Mouse (Mus musculus) liver, embryonic 14 days (tissue): Measurements from ENCODE around the gene Ncoa7. TPM values are rescaled to one million over a fixed set of nuclear protein-coding genes. Genes with fewer than 3 reads are reported as not detected.

ENCODE experiments used
- polyA plus RNA-seq: library from polyadenylated mRNA; depleted of rRNA; stranded (reverse); fragments of >200 nt; gene quantifications from 2 replicates; pipeline ENCODE4 v1.2.3, GENCODE M21; 2012; rRNA removed

Ncoa7 gene
- polyA plus RNA-seq: 9.0 and 9.9 TPM in 2 replicates

GRCm38 (mm10) chr10:30802681-30803586 is at the start of gene Ncoa7:
Gene Ncoa7, minus strand, starts transcription at chr10:30803326.

DNA sequence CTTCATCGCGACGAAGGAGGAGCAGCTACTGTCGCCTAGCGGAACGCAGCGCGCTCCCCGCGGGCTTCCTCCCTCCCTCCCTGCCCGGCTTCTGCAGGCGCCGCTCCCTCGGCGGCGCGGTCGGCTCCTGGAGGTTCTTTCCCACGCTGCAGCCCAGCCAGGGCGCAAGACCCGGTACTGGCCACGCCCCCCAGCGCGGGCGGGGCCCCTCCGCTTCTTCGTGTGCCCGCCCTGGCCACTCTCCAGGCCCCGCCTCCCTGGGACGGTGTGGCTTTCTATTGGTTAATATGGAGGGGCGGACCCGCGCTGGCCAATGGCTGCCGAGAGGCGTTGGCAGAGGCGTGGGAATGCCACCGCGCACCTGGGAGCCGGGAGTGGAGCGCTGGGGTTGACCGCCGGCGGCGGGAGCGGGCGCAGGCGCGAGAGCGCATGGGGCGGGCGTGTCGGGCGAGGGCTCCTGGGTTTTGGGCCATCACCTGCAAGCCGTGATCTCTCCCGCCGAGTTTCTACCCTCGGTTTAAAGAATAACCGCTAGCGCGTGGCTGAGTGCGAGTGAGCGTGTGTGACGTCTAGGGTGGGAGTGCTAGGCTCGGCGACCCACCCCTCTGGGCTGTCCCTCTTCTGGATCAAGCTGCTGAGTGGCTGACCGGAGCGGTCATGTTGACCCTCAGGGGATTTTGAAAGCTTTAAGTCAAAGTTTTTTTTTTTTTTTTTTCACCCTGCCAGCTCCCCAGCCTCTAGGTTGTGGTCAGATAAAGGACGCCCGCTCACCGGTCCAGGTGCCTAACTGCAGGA is 39.7 kb upstream of the Ncoa7 start, which contains the start of gene Hey2:
TSS of gene Hey2 (minus strand) at position 159 of the 795 bp plus-strand sequence.

GRCm38 (mm10) chr10:30629513-30629912 is 173.6 kb downstream of the Ncoa7 start, which contains the start of gene Hint3:
Gene Hint3, minus strand, starts transcription at chr10:30629632.

DNA sequence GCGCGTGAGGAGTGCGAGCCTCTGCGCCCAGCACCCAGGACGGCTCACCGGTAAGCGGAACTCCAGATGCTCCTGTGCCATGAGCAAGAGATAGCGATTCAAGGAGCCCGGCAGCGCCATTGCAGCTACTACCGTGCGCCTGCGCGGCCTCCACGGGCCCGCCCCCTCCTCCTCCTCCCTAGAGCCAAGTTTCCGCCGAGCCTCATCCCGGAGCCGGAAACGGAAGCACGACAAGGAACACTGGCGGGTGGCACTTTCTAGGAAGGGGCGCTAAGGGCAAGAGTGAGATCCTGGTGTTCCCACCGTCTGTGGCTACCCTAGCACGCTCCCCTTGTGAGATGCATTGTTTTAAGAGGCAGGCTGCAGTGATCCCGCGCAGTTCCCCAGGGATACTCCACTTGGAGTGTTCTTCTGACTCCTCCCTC is 202.6 kb downstream of the Ncoa7 start, which contains the start of gene Trmt11:
TSS of gene Trmt11 (minus strand) at position 208 of the 425 bp plus-strand sequence.

Other genes starting within 250 kb of the Ncoa7 start
- gene Trmt11, start 202.6 kb downstream of the Ncoa7 start, polyA plus RNA-seq: 4.9 and 5.7 TPM in 2 replicates
- gene Hint3, start 173.7 kb downstream of the Ncoa7 start, polyA plus RNA-seq: 5.4 and 6.6 TPM in 2 replicates
- 0.63 and 0.69 TPM in 2 replicates for gene Hey2, start 39.5 kb upstream of the Ncoa7 start, polyA plus RNA-seq